Mouse (Mus musculus) liver, adult 2 months (tissue): ENCODE results near the gene Meiob. TPM values are rescaled to one million over a fixed set of nuclear protein-coding genes. Genes with fewer than 3 reads are reported as not detected.

Experiments
- DNase-seq: peaks from one replicate; pipeline ENCODE4 v3.0.0-alpha.2; 2011; ENCODE audit warnings: low read depth, low spot score; ENCODE audit errors: extremely low read depth
- H3K27ac ChIP-seq: fragments of 200-500 bp; replicated peaks from 2 replicates; pipeline ENCODE4 v1.5.1; 2012; ENCODE audit warnings: low read depth, mild to moderate bottlenecking, control low read depth, inconsistent platforms, low read length; ENCODE audit not compliant: insufficient read depth
- H3K27me3 ChIP-seq: fragments of 200-500 bp; 2 replicates; pipeline ENCODE4 v1.6.1; 2012; ENCODE audit warnings: mild to moderate bottlenecking, moderate library complexity, low read length, inconsistent platforms; ENCODE audit not compliant: control insufficient read depth, insufficient read depth
- H3K36me3 ChIP-seq: fragments of 200-500 bp; 2 replicates; pipeline ENCODE4 v1.6.1; 2012; ENCODE audit warnings: low read length, inconsistent platforms; ENCODE audit not compliant: control insufficient read depth, insufficient read depth
- H3K4me1 ChIP-seq: fragments of 200-500 bp; 2 replicates; pipeline ENCODE4 v1.6.1; 2011; ENCODE audit warnings: low read length; ENCODE audit not compliant: control insufficient read depth, insufficient read depth
- H3K4me3 ChIP-seq: fragments of 200-500 bp; 2 replicates; pipeline ENCODE4 v1.5.1; 2011; ENCODE audit warnings: low read depth, mild to moderate bottlenecking, control low read depth, low read length, moderate library complexity; ENCODE audit not compliant: insufficient read depth
- H3K79me2 ChIP-seq: fragments of 200-500 bp; 2 replicates; pipeline ENCODE4 v1.6.1; 2012; ENCODE audit warnings: inconsistent platforms, mild to moderate bottlenecking, low read length, moderate library complexity; ENCODE audit not compliant: control insufficient read depth, insufficient read depth
- H3K9ac ChIP-seq: fragments of 200-500 bp; 2 replicates; pipeline ENCODE4 v1.6.1; 2012; ENCODE audit warnings: low read depth, mild to moderate bottlenecking, control low read depth, inconsistent platforms, low read length
- CTCF ChIP-seq: fragments of 200-500 bp; IDR thresholded peaks from 2 replicates; pipeline ENCODE4 v1.5.1; 2011; ENCODE audit warnings: low read depth, low read length, control low read depth
- POLR2A ChIP-seq: fragments of 200-500 bp; IDR thresholded peaks from 2 replicates; pipeline ENCODE4 v1.6.1; 2011; ENCODE audit warnings: low read length, control low read depth; ENCODE audit not compliant: insufficient read depth; ENCODE audit errors: extremely low read depth
- WGBS: fragments of 180-500 bp; shearing (Covaris S2); methylation state at CpG from one replicate; pipeline ENCODE4 v1.1.7; 2018; 5-methylcytosine and 5-hydroxymethylcytosine counted together
- polyA plus RNA-seq: library from polyadenylated mRNA; depleted of rRNA; stranded (reverse); fragments of >200 nt; gene quantifications from 2 replicates; pipeline ENCODE4 v1.2.3, GENCODE M21; 2012
- total RNA-seq: library from RNA; depleted of rRNA; stranded (reverse); fragments of >200 nt; gene quantifications from 2 replicates; pipeline ENCODE4 v1.2.3, GENCODE M21; 2014

The Meiob gene
- total and polyA plus RNA-seq, 2 experiments: 0.59 to 6.7 TPM

DNA sequence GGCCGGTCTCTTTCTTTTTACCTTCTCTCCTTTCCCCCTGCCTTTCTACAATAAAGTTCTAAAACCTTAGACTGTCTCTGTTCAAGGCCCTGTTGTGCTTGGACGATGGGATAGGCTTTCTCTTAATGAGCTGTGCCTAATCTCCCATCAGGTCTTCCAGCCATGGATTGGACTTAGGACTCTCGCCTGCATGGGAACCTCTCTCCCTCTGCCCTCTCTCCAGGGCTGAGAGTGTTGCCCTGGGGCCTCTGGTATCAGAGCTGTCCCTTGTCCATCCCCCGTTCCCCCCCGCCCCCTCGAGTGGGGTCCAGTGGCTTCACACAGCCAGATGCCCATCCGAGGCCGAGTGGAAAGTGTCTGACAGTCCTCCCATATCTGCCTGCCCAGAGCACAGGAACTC is 70.9 kb downstream of the Meiob start:
- Histone ChIP-seq H3K4me3 (no peak overlapping the region), H3K36me3 (no peaks in the 10 kb centered on the region), H3K79me2 (peaks cover 12% of the 10 kb centered on the region), H3K4me1 (peaks cover 24% of the 10 kb centered on the region), H3K27ac (no peak overlapping the region), H3K27me3 (no peaks in the 10 kb centered on the region), H3K9ac (no peak overlapping the region)
- TF ChIP-seq CTCF: no peak
- no peak for TF ChIP-seq POLR2A
- peak; percentile 62 for DNase-seq
- WGBS: 53% methylated on average over 8 of the region's 8 CpGs

DNA sequence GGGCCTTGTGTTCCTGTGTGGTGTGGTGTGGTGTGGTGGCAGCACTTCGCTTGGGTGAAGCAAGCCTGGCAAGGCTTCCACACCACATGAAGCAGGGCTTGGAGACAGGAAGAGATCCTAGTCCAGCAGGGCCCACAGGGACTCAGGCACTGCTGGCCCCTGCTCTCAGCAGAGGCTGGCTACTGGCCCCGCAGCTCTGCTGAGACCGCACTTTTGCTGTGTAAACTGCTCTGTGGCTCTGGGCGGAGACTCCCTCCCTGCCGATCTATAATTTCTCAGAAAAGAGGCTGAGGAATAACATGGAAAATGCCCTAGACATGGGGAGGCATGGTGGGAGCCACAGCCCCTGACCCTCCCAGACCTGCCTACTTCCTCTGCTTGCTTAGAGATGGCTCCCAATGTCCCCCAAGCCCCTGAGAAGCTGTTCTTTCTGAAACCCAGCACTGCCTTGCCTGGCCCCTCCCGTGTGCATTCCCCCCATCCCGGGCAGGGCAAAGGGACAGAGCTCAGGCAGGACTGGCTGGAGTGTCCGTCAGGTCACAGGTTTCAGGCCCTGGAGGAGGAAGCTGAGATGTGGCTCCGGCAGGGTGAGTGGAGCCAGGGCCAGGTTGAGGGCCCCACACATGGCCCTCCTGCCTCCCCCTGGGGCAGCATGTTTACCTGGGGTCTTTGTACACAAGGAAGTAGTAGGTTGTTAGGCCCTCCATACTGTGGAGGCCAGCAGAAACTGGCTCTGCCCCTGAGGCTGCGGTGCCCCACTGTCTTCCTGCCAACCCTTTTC is 73.4 kb downstream of the Meiob start:
- peak overlapping the region; percentile 83 for H3K9ac ChIP-seq
- H3K79me2 ChIP-seq: peaks cover 34% of the 10 kb centered on the region
- WGBS: 10% methylated on average over 10 of the region's 10 CpGs
- TF ChIP-seq CTCF (no peak; the same call in 1 of the 2 replicates), POLR2A (peak; percentile 62; the same call in 1 of the 2 replicates)
- H3K27ac ChIP-seq: peak overlapping the region; percentile 99
- H3K27me3 ChIP-seq: no peaks in the 10 kb centered on the region
- H3K36me3 ChIP-seq: peaks cover 2% of the 10 kb centered on the region; the same call in 1 of the 2 replicates
- peak; percentile 90 for DNase-seq
- peaks cover 46% of the 10 kb centered on the region for H3K4me1 ChIP-seq
- peak overlapping the region; percentile 74 for H3K4me3 ChIP-seq

DNA sequence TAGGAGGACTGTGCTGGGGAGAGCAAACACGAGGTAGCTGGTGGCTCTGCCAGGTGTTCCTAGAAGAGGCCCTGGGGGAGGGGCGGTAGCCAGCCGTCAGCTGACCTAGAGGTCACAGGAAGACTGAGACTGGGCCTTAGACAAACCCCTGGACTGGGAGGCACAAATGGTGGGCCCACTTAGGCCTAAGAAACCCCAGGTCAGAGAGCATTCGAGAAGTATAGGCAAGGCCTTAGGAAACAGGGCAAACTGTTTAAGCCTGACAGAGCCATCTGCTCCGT is 74.0 kb downstream of the Meiob start:
- Histone ChIP-seq H3K79me2 (peaks cover 34% of the 10 kb centered on the region), H3K27ac (peak overlapping the region; percentile 91)

DNA sequence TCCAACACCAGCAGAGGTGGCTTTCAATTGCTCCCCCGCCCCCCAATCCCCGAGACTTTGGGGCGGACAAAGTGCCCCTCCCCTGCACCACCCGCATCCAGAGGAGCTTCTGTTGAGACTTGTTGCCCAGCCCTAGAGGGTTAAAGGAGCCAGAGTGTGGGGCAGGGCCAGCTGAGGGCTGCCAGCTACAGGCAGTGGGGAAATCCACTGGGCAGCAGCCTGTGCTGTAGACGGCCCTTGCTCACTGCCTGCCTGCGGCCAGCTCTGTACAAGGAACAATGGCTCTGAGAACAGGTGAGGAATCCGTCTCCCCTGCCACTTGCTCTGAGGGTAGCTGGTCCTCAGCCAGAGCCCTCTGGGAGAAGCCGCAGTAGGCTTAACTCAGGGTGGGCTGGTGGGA is 74.4 kb downstream of the Meiob start:
- H3K79me2 ChIP-seq: peaks cover 34% of the 10 kb centered on the region
- H3K36me3 ChIP-seq: peaks cover 2% of the 10 kb centered on the region; the same call in 1 of the 2 replicates
- peak overlapping the region; percentile 91 for H3K27ac ChIP-seq
- DNase-seq: peak; percentile 88
- H3K4me3 ChIP-seq: peak overlapping the region; percentile 65
- no peaks in the 10 kb centered on the region for H3K27me3 ChIP-seq
- peaks cover 47% of the 10 kb centered on the region for H3K4me1 ChIP-seq
- WGBS: 27% methylated on average over 8 of the region's 8 CpGs
- peak overlapping the region; percentile 77 for H3K9ac ChIP-seq
- peak; percentile 84 for TF ChIP-seq POLR2A
- TF ChIP-seq CTCF: no peak

More for the DNA sequence above, 74.0 kb downstream of the Meiob start:
- H3K36me3 ChIP-seq: peaks cover 2% of the 10 kb centered on the region; the same call in 1 of the 2 replicates
- peak overlapping the region; percentile 74 for H3K4me3 ChIP-seq
- no peak for TF ChIP-seq CTCF
- peaks cover 47% of the 10 kb centered on the region for H3K4me1 ChIP-seq
- 12% methylated on average over 5 of the region's 5 CpGs for WGBS
- no peaks in the 10 kb centered on the region for H3K27me3 ChIP-seq
- peak overlapping the region; percentile 77 for H3K9ac ChIP-seq
- DNase-seq: peak; percentile 97

DNA sequence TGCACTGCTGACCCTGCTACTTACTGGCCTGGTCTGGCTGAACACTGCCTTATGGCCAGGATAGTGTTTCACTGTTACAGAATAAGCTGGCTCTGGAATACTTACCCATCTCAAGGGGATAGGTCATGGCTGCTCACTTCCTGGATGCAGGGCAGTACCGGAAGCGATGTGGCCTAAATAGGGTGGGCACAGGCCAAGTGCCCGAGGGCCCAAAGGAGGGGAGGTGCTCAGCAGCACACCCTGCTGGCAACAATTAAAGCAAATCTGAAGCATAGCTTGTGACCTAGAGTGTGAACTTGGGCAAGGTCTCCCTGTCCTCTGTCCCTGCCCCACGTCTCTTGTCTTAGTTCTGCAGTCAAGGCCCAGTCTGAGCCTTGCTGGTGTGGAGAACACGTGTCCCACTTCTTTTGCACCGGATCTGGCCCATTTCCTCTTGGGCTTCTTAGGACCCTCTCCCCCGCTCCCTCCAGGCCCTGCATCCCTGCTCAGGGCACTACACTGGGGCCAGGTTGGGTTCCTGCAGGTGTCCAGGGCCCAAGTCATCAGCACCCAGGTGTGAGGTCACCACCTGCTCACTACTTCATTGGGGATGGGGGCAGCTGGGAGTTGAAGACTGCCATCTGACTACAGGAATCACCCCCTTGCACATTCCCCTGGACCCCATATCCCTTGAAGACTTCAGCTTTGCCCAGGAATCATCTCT is 77.8 kb downstream of the Meiob start:
- Histone ChIP-seq H3K27me3 (no peaks in the 10 kb centered on the region), H3K79me2 (peaks cover 42% of the 10 kb centered on the region), H3K9ac (peak overlapping the region; percentile 12), H3K4me1 (peaks cover 37% of the 10 kb centered on the region), H3K36me3 (peaks cover 2% of the 10 kb centered on the region; the same call in 1 of the 2 replicates), H3K27ac (peak overlapping the region; percentile 1), H3K4me3 (no peak overlapping the region)
- DNase-seq: no peak
- TF ChIP-seq CTCF: peak; percentile 70
- TF ChIP-seq POLR2A: no peak
- 43% methylated on average over 7 of the region's 7 CpGs for WGBS
